Mouse (Mus musculus) layer of hippocampus, adult 2 months (tissue): Measurements from ENCODE around the gene Cyp4a32. TPM values are rescaled to one million over a fixed set of nuclear protein-coding genes. Genes with fewer than 3 reads are reported as not detected.
"Not testable (repeated sequence)": the region's sequence is repeated elsewhere in the genome, so short reads cannot be mapped to it uniquely, and the experiment has no call there.

ENCODE experiments used
- DNase-seq, 2 experiments: peaks; one replicate each; pipeline ENCODE4 v3.0.0; 2022; ENCODE audit warnings: low spot score in 2 of 2
- H3K27ac ChIP-seq: fragments of 200-600 bp; 2 replicates; pipeline ENCODE4 v1.8.1; 2022
- H3K4me3 ChIP-seq: fragments of 200-600 bp; 2 replicates; pipeline ENCODE4 v1.8.1; 2022; ENCODE audit warnings: mild to moderate bottlenecking
- CTCF ChIP-seq: fragments of 200-600 bp; conservative IDR thresholded peaks from 2 replicates; pipeline ENCODE4 v1.8.1; 2022; ENCODE audit warnings: antibody characterized with exemption, mild to moderate bottlenecking, moderate library complexity
- long read RNA-seq, 2 experiments: library from polyadenylated mRNA; stranded (forward); transcript quantifications; one replicate each; pipeline ENCODE4 v2.0.0; 2021; ENCODE audit warnings: borderline mapping rate in 2 of 2
- total RNA-seq, 2 experiments: library from RNA; stranded (reverse); gene quantifications; 2 replicates each; pipeline ENCODE4 v1.2.3; 2021

The Cyp4a32 gene
- total RNA-seq: not detected
- long read RNA-seq, experiment 1: 0 reads
- long read RNA-seq, experiment 2: 0 reads

GRCm38 (mm10) chr4:115600611-115601010 lies at the start of gene Cyp4a32:
Cyp4a32 (plus strand) TSS chr4:115600969.
- H3K27ac ChIP-seq, DNase-seq, H3K4me3 ChIP-seq: not testable (repeated sequence)

- H3K27ac ChIP-seq: no peak overlapping the region
- no peak for TF ChIP-seq CTCF
- no peak for DNase-seq
- H3K4me3 ChIP-seq: no peak overlapping the region
These were observed 48.0 kb upstream of the Cyp4a32 start for GRCm38 (mm10) chr4:115552726-115553125.

GRCm38 (mm10) chr4:115555513-115555912 lies 45.3 kb upstream of the Cyp4a32 start:
- TF ChIP-seq CTCF: no peak
- no peak for DNase-seq
- H3K4me3 ChIP-seq: no peak overlapping the region
- H3K27ac ChIP-seq: no peak overlapping the region

GRCm38 (mm10) chr4:115557861-115558561 lies 42.8 kb upstream of the Cyp4a32 start:
- no peak overlapping the region for H3K4me3 ChIP-seq
- no peak overlapping the region for H3K27ac ChIP-seq
- DNase-seq: no peak
- no peak for TF ChIP-seq CTCF

GRCm38 (mm10) chr4:115561236-115561635 lies 39.5 kb upstream of the Cyp4a32 start:
- DNase-seq, H3K27ac ChIP-seq, H3K4me3 ChIP-seq: not testable (repeated sequence)

- Histone ChIP-seq H3K4me3 (no peak within 1 kb of the TSS), H3K27ac (no peak within 1 kb of the TSS)
- no peak for TF ChIP-seq CTCF
- DNase-seq: no peak
These were observed 37.4 kb upstream of the Cyp4a32 start, which contains the start of gene Cyp4a31 for GRCm38 (mm10) chr4:115563401-115563800. Cyp4a31 (plus strand) TSS chr4:115563649.

GRCm38 (mm10) chr4:115564469-115565225 lies 36.1 kb upstream of the Cyp4a32 start:
- DNase-seq, H3K4me3 ChIP-seq, H3K27ac ChIP-seq: not testable (repeated sequence)

GRCm38 (mm10) chr4:115575255-115575654 lies 25.5 kb upstream of the Cyp4a32 start:
- Histone ChIP-seq H3K4me3 (no peak overlapping the region), H3K27ac (no peak overlapping the region)
- DNase-seq: no peak
- no peak for TF ChIP-seq CTCF

GRCm38 (mm10) chr4:115575776-115576175 lies 25.0 kb upstream of the Cyp4a32 start:
- DNase-seq: no peak
- H3K27ac ChIP-seq: no peak overlapping the region
- no peak overlapping the region for H3K4me3 ChIP-seq
- no peak for TF ChIP-seq CTCF

GRCm38 (mm10) chr4:115583036-115583435 lies 17.7 kb upstream of the Cyp4a32 start:
- no peak for TF ChIP-seq CTCF
- Histone ChIP-seq H3K27ac (no peak overlapping the region), H3K4me3 (no peak overlapping the region)
- no peak for DNase-seq

- DNase-seq: no peak
- Histone ChIP-seq H3K4me3 (no peak overlapping the region), H3K27ac (no peak overlapping the region)
- no peak for TF ChIP-seq CTCF
These were observed 4.4 kb upstream of the Cyp4a32 start for GRCm38 (mm10) chr4:115596357-115596756.

GRCm38 (mm10) chr4:115596824-115597336 lies 3.9 kb upstream of the Cyp4a32 start:
- no peak for DNase-seq
- no peak overlapping the region for H3K27ac ChIP-seq
- no peak for TF ChIP-seq CTCF
- H3K4me3 ChIP-seq: no peak overlapping the region

- no peak for TF ChIP-seq CTCF
- Histone ChIP-seq H3K27ac (no peak overlapping the region), H3K4me3 (no peak overlapping the region)
- no peak for DNase-seq
These were observed 13.2 kb downstream of the Cyp4a32 start for GRCm38 (mm10) chr4:115614005-115614404.

- H3K27ac ChIP-seq, DNase-seq, H3K4me3 ChIP-seq: not testable (repeated sequence)
These were observed 24.8 kb downstream of the Cyp4a32 start for GRCm38 (mm10) chr4:115625560-115625959.
